Mouse (Mus musculus): ENCODE measurements around the gene Cerkl.

Gene Cerkl

GRCm38 (mm10) chr2:79443861-79444620, 12.5 kb downstream of the Cerkl start:
- no peak for DNase-seq (ENCODE audit: extremely low read depth, low read depth, low spot score)

GRCm38 (mm10) chr2:79443401-79443800, 13.2 kb downstream of the Cerkl start:
- no peak for DNase-seq (ENCODE audit: extremely low read depth, low read depth, low spot score)

- no peak for DNase-seq (ENCODE audit: extremely low read depth, low read depth, low spot score)
These were observed 13.7 kb downstream of the Cerkl start for GRCm38 (mm10) chr2:79442906-79443305.

GRCm38 (mm10) chr2:79442227-79442626, 14.4 kb downstream of the Cerkl start:
- DNase-seq (ENCODE audit: extremely low read depth, low read depth, low spot score) = no peak

GRCm38 (mm10) chr2:79430061-79430460, 26.5 kb downstream of the Cerkl start:
- DNase-seq (ENCODE audit: extremely low read depth, low read depth, low spot score) = no peak

- no peak for DNase-seq (ENCODE audit: extremely low read depth, low read depth, low spot score)
These were observed 26.9 kb downstream of the Cerkl start for GRCm38 (mm10) chr2:79429650-79430049.

GRCm38 (mm10) chr2:79429108-79429507, 27.5 kb downstream of the Cerkl start:
- DNase-seq (ENCODE audit: extremely low read depth, low read depth, low spot score) = no peak

GRCm38 (mm10) chr2:79428569-79429104, 27.9 kb downstream of the Cerkl start:
- DNase-seq (ENCODE audit: extremely low read depth, low read depth, low spot score) = no peak

GRCm38 (mm10) chr2:79428022-79428421, 28.6 kb downstream of the Cerkl start:
- DNase-seq (ENCODE audit: extremely low read depth, low read depth, low spot score) = no peak

- DNase-seq (ENCODE audit: extremely low read depth, low read depth, low spot score) = no peak
These were observed 34.9 kb downstream of the Cerkl start for GRCm38 (mm10) chr2:79421696-79422095.

- DNase-seq (ENCODE audit: extremely low read depth, low read depth, low spot score) = no peak
These were observed 42.1 kb downstream of the Cerkl start for GRCm38 (mm10) chr2:79414505-79414904.

- no peak for DNase-seq (ENCODE audit: extremely low read depth, low read depth, low spot score)
These were observed 45.7 kb downstream of the Cerkl start for GRCm38 (mm10) chr2:79410903-79411255.

GRCm38 (mm10) chr2:79410247-79410902, 46.2 kb downstream of the Cerkl start:
- no peak for DNase-seq (ENCODE audit: extremely low read depth, low read depth, low spot score)

GRCm38 (mm10) chr2:79405661-79406405, 50.8 kb downstream of the Cerkl start:
- no peak for DNase-seq (ENCODE audit: extremely low read depth, low read depth, low spot score)

GRCm38 (mm10) chr2:79400045-79400444, 56.5 kb downstream of the Cerkl start:
- no peak for DNase-seq (ENCODE audit: extremely low read depth, low read depth, low spot score)

- DNase-seq (ENCODE audit: extremely low read depth, low read depth, low spot score) = no peak
These were observed 57.2 kb downstream of the Cerkl start for GRCm38 (mm10) chr2:79399234-79400000.

GRCm38 (mm10) chr2:79398831-79399230, 57.8 kb downstream of the Cerkl start:
- DNase-seq (ENCODE audit: extremely low read depth, low read depth, low spot score) = no peak

- DNase-seq (ENCODE audit: extremely low read depth, low read depth, low spot score) = no peak
These were observed 58.2 kb downstream of the Cerkl start for GRCm38 (mm10) chr2:79398343-79398742.

- no peak for DNase-seq (ENCODE audit: extremely low read depth, low read depth, low spot score)
These were observed 59.5 kb downstream of the Cerkl start for GRCm38 (mm10) chr2:79397107-79397506.

- no peak for DNase-seq (ENCODE audit: extremely low read depth, low read depth, low spot score)
These were observed 77.2 kb downstream of the Cerkl start for GRCm38 (mm10) chr2:79379087-79380041.

All from fat pad, adult 2 months (tissue).